Mouse (Mus musculus) hindbrain, postnatal 0 days (tissue): Measurements from ENCODE around the gene Vac14. TPM values are rescaled to one million over a fixed set of nuclear protein-coding genes. Genes with fewer than 3 reads are reported as not detected.

ENCODE experiments used
- ATAC-seq: fragments of 200-750 bp; cut with Nextera tagmentation; 2 replicates; pipeline ENCODE4 v1.8.0; 2017; ENCODE audit warnings: mild to moderate bottlenecking, moderate TSS enrichment, moderate library complexity
- DNase-seq: peaks from one replicate; pipeline ENCODE4 v3.0.0-alpha.2; 2015; ENCODE audit warnings: low spot score
- H3K27ac ChIP-seq: fragments of 300-500 bp; sonication (generic); 2 replicates; pipeline ENCODE4 v1.5.1; 2014; ENCODE audit warnings: mild to moderate bottlenecking
- H3K27me3 ChIP-seq: fragments of 300-500 bp; sonication (generic); 2 replicates; pipeline ENCODE4 v1.6.1; 2014; ENCODE audit warnings: low read length, mixed read lengths; ENCODE audit not compliant: insufficient read depth
- H3K36me3 ChIP-seq: fragments of 300-500 bp; sonication (generic); 2 replicates; pipeline ENCODE4 v1.6.1; 2014; ENCODE audit warnings: low read length, mixed read lengths; ENCODE audit not compliant: insufficient read depth
- H3K4me1 ChIP-seq: fragments of 300-500 bp; sonication (generic); 2 replicates; pipeline ENCODE4 v1.6.1; 2014; ENCODE audit warnings: antibody characterized with exemption, low read length, mixed read lengths; ENCODE audit not compliant: insufficient read depth
- H3K4me2 ChIP-seq: fragments of 300-500 bp; sonication (generic); 2 replicates; pipeline ENCODE4 v1.6.1; 2014; ENCODE audit warnings: low read depth, mild to moderate bottlenecking, low read length, moderate library complexity, mixed read lengths
- H3K4me3 ChIP-seq: fragments of 300-500 bp; sonication (generic); 2 replicates; pipeline ENCODE4 v1.5.1; 2014; ENCODE audit warnings: low read length
- H3K9ac ChIP-seq: fragments of 300-500 bp; sonication (generic); replicated peaks from 2 replicates; pipeline ENCODE4 v1.6.1; 2014; ENCODE audit warnings: mild to moderate bottlenecking, low read length, moderate library complexity, mixed read lengths
- H3K9me3 ChIP-seq: fragments of 300-500 bp; sonication (generic); 2 replicates; pipeline ENCODE4 v1.6.1; 2016; ENCODE audit warnings: low read length, mixed read lengths
- CTCF ChIP-seq: IDR thresholded peaks from 2 replicates; pipeline ENCODE4 v1.5.1; 2016; ENCODE audit warnings: antibody characterized with exemption, control low read depth, low read depth
- WGBS: fragments of 180-500 bp; shearing (Covaris S2); extraction: QIAGEN DNeasy Blood & Tissue Kit; methylation state at CpG from one replicate; pipeline ENCODE4 v1.1.7; 2014; 5-methylcytosine and 5-hydroxymethylcytosine counted together
- polyA plus RNA-seq: library from polyadenylated mRNA; unstranded; fragments of >200 nt; fragmentation: Nextera tagmentation; extraction: Ambion mirVana; gene quantifications from 2 replicates; pipeline ENCODE4 v1.2.1, GENCODE M21; 2015
- total RNA-seq: library from RNA; depleted of rRNA; stranded (reverse); fragments of >200 nt; gene quantifications from 2 replicates; pipeline ENCODE4 v1.2.3, GENCODE M21; 2014

Gene Vac14
- total and polyA plus RNA-seq, 2 experiments from 2014 or later: 26.1 to 44.1 TPM

GRCm38 (mm10) chr8:110749500-110750170, 131.2 kb downstream of the Vac14 start:
- Histone ChIP-seq H3K4me3 (no peak overlapping the region), H3K27me3 (no peaks in the 10 kb centered on the region), H3K9ac (no peak overlapping the region), H3K27ac (no peak overlapping the region), H3K9me3 (no peaks in the 10 kb centered on the region), H3K36me3 (no peaks in the 10 kb centered on the region), H3K4me2 (no peak overlapping the region), H3K4me1 (no peaks in the 10 kb centered on the region)
- ATAC-seq (peak; percentile 74), DNase-seq (peak; percentile 91)
- 58% methylated on average over 10 of the region's 10 CpGs for WGBS
- TF ChIP-seq CTCF: peak; percentile 92

DNA sequence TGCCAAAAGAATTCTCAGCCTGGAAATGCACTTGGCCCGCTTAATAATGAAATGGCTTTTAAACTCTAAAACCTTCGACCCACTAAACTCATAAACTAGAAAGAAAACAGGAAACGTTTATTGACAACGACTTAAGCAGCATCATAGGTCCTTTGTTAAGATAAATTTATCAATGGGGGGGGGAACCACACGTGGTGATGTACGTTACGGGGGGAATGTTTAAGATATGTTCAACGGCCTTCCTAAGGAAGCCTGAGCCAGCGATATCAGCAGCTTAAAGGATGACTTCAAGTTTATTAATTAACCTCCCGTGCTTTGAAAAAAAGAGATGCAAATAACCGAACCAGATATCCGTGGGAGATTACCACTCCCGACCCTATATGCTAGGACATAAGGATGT, 131.9 kb downstream of the Vac14 start:
- no peak for ATAC-seq
- Histone ChIP-seq H3K36me3 (no peaks in the 10 kb centered on the region), H3K27me3 (no peaks in the 10 kb centered on the region), H3K9ac (no peak overlapping the region), H3K27ac (no peak overlapping the region), H3K9me3 (no peaks in the 10 kb centered on the region), H3K4me3 (no peak overlapping the region), H3K4me2 (no peak overlapping the region), H3K4me1 (no peaks in the 10 kb centered on the region)
- no peak for TF ChIP-seq CTCF
- DNase-seq: no peak
- 38% methylated on average over 13 of the region's 13 CpGs for WGBS

GRCm38 (mm10) chr8:110751490-110751889, 133.1 kb downstream of the Vac14 start:
- Histone ChIP-seq H3K27ac (no peak overlapping the region), H3K9ac (no peak overlapping the region), H3K4me2 (no peak overlapping the region), H3K4me1 (no peaks in the 10 kb centered on the region), H3K27me3 (no peaks in the 10 kb centered on the region), H3K36me3 (no peaks in the 10 kb centered on the region), H3K9me3 (no peaks in the 10 kb centered on the region), H3K4me3 (no peak overlapping the region)
- WGBS: 86% methylated on average over 5 of the region's 5 CpGs
- TF ChIP-seq CTCF: no peak
- ATAC-seq (no peak), DNase-seq (no peak)

GRCm38 (mm10) chr8:110754713-110755112, 136.3 kb downstream of the Vac14 start:
- Histone ChIP-seq H3K27me3 (no peaks in the 10 kb centered on the region), H3K4me1 (no peaks in the 10 kb centered on the region), H3K4me3 (no peak overlapping the region), H3K4me2 (no peak overlapping the region), H3K9me3 (no peaks in the 10 kb centered on the region), H3K27ac (no peak overlapping the region), H3K9ac (no peak overlapping the region), H3K36me3 (no peaks in the 10 kb centered on the region)
- no peak for TF ChIP-seq CTCF
- 54% methylated on average over 4 of the region's 4 CpGs for WGBS
- DNase-seq (no peak), ATAC-seq (peak; percentile 48; the same call in 1 of the 2 replicates)

- no peak overlapping the region for H3K4me2 ChIP-seq
- H3K9ac ChIP-seq: no peak overlapping the region
- ATAC-seq (no peak), DNase-seq (no peak)
- 55% methylated on average over 15 of the region's 15 CpGs for WGBS
- H3K4me1 ChIP-seq: no peaks in the 10 kb centered on the region
- no peaks in the 10 kb centered on the region for H3K9me3 ChIP-seq
- no peak overlapping the region for H3K27ac ChIP-seq
- no peak overlapping the region for H3K4me3 ChIP-seq
- H3K27me3 ChIP-seq: no peaks in the 10 kb centered on the region
- no peaks in the 10 kb centered on the region for H3K36me3 ChIP-seq
- no peak for TF ChIP-seq CTCF
These were observed 137.3 kb downstream of the Vac14 start for GRCm38 (mm10) chr8:110755511-110756170.

DNA sequence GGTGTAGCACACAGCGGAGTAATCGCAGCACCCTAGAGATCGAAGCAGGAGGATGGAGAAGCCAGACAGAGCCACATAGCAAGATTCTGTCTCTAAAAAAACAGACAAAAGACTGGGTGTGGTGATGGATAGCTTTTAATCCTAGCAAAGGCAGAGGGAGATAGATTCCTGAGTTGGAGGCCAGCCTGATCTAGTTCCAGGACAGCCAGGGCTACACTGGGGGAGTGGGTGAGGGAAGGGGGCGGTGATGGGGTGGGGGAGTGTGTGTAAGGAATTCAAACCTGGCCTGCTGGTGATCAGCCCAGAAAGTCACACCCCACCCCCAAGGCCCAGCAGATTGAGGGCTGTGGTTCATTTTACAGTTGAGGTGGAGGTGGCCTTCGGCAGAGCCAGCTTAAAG, 137.8 kb downstream of the Vac14 start:
- no peak overlapping the region for H3K4me3 ChIP-seq
- ATAC-seq: no peak

More for the DNA sequence above, 137.8 kb downstream of the Vac14 start:
- H3K36me3 ChIP-seq: no peaks in the 10 kb centered on the region
- no peak for TF ChIP-seq CTCF
- DNase-seq: no peak
- no peak overlapping the region for H3K9ac ChIP-seq
- no peaks in the 10 kb centered on the region for H3K9me3 ChIP-seq
- 87% methylated on average over 5 of the region's 5 CpGs for WGBS
- H3K4me2 ChIP-seq: no peak overlapping the region
- H3K4me1 ChIP-seq: no peaks in the 10 kb centered on the region
- H3K27me3 ChIP-seq: no peaks in the 10 kb centered on the region
- H3K27ac ChIP-seq: no peak overlapping the region
